Mouse (Mus musculus) liver, postnatal 0 days (tissue): ENCODE results near the gene Rnf187. TPM values are rescaled to one million over a fixed set of nuclear protein-coding genes. Genes with fewer than 3 reads are reported as not detected.
A peak's percentile ranks its signal among the peaks of the same experiment; 100 is the strongest.

ENCODE experiments used
- ATAC-seq: fragments of 200-750 bp; cut with Nextera tagmentation; 2 replicates; pipeline ENCODE4 v1.8.0; 2017; ENCODE audit warnings: mild to moderate bottlenecking, moderate library complexity
- DNase-seq: peaks from one replicate; pipeline ENCODE4 v3.0.0-alpha.2; 2016
- H3K27ac ChIP-seq: fragments of 300-500 bp; sonication (generic); 2 replicates; pipeline ENCODE4 v1.5.1; 2014; ENCODE audit warnings: antibody characterized with exemption, moderate library complexity, mild to moderate bottlenecking, low read depth
- H3K27me3 ChIP-seq: fragments of 300-500 bp; sonication (generic); 2 replicates; pipeline ENCODE4 v1.6.1; 2014; ENCODE audit warnings: low read length, control low read depth, mixed read lengths; ENCODE audit not compliant: insufficient read depth
- H3K36me3 ChIP-seq: fragments of 300-500 bp; sonication (generic); replicated peaks from 2 replicates; pipeline ENCODE4 v1.6.1; 2014; ENCODE audit warnings: mild to moderate bottlenecking, control low read depth, low read length, moderate library complexity, mixed read lengths; ENCODE audit not compliant: insufficient read depth
- H3K4me1 ChIP-seq: fragments of 300-500 bp; sonication (generic); 2 replicates; pipeline ENCODE4 v1.6.1; 2014; ENCODE audit warnings: antibody characterized with exemption, mild to moderate bottlenecking, control low read depth; ENCODE audit not compliant: insufficient read depth
- H3K4me2 ChIP-seq: fragments of 300-500 bp; sonication (generic); 2 replicates; pipeline ENCODE4 v1.6.1; 2014; ENCODE audit warnings: low read depth, mild to moderate bottlenecking, low read length, moderate library complexity, mixed read lengths
- H3K4me3 ChIP-seq: fragments of 300-500 bp; sonication (generic); 2 replicates; pipeline ENCODE4 v1.5.1; 2014; ENCODE audit warnings: low read depth, low read length
- H3K9ac ChIP-seq: fragments of 300-500 bp; sonication (generic); replicated peaks from 2 replicates; pipeline ENCODE4 v1.6.1; 2014; ENCODE audit warnings: mild to moderate bottlenecking, moderate library complexity
- H3K9me3 ChIP-seq: fragments of 300-500 bp; sonication (generic); 2 replicates; pipeline ENCODE4 v1.6.1; 2016; ENCODE audit warnings: mild to moderate bottlenecking, control low read depth, low read length, mixed read lengths
- CTCF ChIP-seq: sonication (generic); IDR thresholded peaks from 2 replicates; pipeline ENCODE4 v1.5.1; 2016; ENCODE audit warnings: antibody characterized with exemption, low read depth
- EP300 ChIP-seq: IDR thresholded peaks from 2 replicates; pipeline ENCODE4 v1.6.1; 2016; ENCODE audit warnings: antibody characterized with exemption, low read depth, mild to moderate bottlenecking
- WGBS: fragments of 180-500 bp; shearing (Covaris S2); extraction: QIAGEN DNeasy Blood & Tissue Kit; methylation state at CpG from one replicate; pipeline ENCODE4 v1.1.7; 2014; ENCODE audit not compliant: insufficient replicate concordance; 5-methylcytosine and 5-hydroxymethylcytosine counted together
- polyA plus RNA-seq: library from polyadenylated mRNA; unstranded; fragments of >200 nt; fragmentation: Nextera tagmentation; extraction: Ambion mirVana; gene quantifications from 2 replicates; pipeline ENCODE4 v1.2.1, GENCODE M21; 2015

Gene Rnf187
- polyA plus RNA-seq, 1 experiment from 2014 or later, result 85.3 TPM

DNA sequence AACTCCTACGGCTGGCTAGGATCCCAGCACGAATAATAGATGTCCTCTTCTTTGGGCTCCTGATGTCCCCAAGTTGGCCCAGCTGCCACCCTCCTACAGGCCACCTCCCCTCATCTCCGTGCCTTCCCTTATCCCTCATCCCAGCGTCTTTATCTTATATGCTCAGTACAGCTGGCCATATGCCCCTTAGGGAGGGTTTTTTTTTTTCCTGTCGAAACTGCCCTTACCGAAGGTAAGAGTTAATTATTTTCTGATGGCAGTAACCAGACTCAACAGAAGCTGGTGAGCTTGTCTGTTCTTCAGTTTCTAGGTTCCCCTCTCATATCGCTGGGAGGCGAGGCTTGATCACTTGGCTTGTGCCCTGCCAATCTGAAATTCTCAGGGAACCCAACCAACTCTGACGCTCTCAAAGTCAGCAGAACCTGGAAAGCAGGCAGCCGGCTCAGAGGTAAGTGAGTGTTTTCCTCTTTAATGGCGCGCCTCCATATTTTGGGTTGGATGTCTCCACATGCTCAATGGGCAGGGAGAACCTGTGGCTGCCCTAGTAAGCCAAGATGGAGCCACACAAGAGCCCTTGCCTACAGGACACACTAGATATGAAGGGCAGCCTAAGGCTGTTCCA, 20.9 kb downstream of the Rnf187 start, which contains the start of gene Btnl10:
TSS of gene Btnl10 (plus strand) at position 164 of the 622 bp plus-strand sequence.
- H3K4me1 ChIP-seq, result peaks cover 22% of the 10 kb centered on the region
- TF ChIP-seq EP300 (peak; percentile 94), CTCF (0 out of 2 replicates have a peak, but pooled peaks have one; percentile 3)
- peak within 1 kb of the TSS; percentile 62 for H3K4me3 ChIP-seq
- H3K4me2 ChIP-seq, result peak within 1 kb of the TSS; percentile 68
- ATAC-seq (peak; percentile 83), DNase-seq (peak; percentile 60)
- peak within 1 kb of the TSS; percentile 72 for H3K9ac ChIP-seq
- peak within 1 kb of the TSS; percentile 92 for H3K27ac ChIP-seq
- no peaks in the 10 kb centered on the region for H3K9me3 ChIP-seq
- 51% methylated on average over 12 of the region's 12 CpGs for WGBS
- peaks cover 14% of the 10 kb centered on the region for H3K36me3 ChIP-seq
- H3K27me3 ChIP-seq, result no peaks in the 10 kb centered on the region

DNA sequence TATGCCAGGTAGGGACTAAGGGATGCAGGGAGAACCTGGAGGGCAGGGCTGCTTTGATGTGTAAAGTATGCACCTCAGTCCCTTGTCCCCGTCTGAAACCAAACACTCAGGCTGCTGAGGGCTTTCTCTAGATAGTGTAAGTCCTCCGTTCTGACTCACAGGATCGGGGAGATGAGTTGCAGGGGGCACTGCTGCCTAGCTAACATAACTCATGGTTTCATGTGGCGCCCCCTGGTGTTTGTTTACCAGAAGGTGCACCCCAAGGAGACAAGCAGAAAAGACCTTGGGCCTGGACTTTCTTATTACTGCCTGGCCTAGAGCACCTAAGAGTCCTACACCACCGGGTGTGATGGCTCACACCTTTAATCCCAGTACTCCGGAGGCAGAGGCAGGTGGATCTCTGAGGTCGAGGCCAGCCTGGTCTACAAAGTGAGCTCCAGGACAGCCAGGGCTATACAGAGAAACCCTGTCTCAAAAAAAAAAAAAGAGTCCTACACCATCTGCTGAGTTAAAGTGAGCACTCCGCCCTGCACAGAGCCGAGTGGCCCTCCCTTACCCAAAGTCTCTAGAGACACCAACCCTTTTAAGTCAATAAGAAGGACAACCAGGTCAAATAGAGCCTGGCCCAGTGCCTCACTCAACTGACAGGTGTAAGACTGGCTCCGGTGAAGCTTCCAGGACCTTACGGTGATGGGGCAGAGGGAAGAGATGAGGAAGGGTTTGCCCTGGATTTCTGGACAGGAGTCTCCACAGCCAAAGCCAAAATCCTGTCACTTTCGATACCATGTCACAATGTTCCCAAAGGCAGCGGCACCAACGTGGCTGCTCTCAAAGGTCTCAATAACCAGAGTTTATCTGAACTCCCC, 21.6 kb downstream of the Rnf187 start:
- H3K27ac ChIP-seq, result peak overlapping the region; percentile 92
- H3K4me3 ChIP-seq, result peak overlapping the region; percentile 62
- H3K9ac ChIP-seq, result peak overlapping the region; percentile 72
- H3K4me2 ChIP-seq, result peak overlapping the region; percentile 68
- 35% methylated on average over 14 of the region's 14 CpGs for WGBS
- peaks cover 7% of the 10 kb centered on the region; the same call in 1 of the 2 replicates for H3K36me3 ChIP-seq
- H3K27me3 ChIP-seq, result no peaks in the 10 kb centered on the region
- ATAC-seq (peak; percentile 62), DNase-seq (peak; percentile 88)
- no peaks in the 10 kb centered on the region for H3K9me3 ChIP-seq
- TF ChIP-seq CTCF, result peak; percentile 89
- no peak; the same call in 1 of the 2 replicates for TF ChIP-seq EP300
- peaks cover 25% of the 10 kb centered on the region for H3K4me1 ChIP-seq

DNA sequence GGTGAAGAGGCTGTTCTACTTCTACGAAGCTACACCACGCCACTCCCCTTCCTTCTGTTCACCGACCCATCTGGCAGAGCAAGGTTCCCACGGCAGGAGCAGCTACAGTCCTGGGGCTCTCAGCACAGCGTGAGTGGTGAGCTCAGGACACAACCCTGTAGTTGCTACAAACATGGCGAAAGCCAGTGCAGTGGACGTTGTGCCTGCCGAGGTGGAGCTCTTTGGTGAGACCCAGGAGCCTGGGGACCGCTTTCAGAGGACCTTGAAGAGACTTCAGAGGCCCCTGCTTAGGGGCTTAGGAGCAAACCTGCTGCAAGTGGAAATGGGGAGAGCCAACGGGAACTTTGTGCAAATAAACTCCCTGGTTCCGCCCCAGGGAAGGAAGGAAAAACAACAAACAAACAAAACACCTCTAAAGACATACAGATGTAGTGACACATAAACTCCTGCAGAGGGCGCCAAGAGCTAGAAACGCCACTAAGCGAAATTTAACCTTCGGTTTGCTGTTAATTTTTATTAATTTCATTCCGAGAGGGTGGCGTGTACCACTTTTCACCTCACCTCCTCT, 24.2 kb downstream of the Rnf187 start:
- H3K9ac ChIP-seq, result peak overlapping the region; percentile 68
- no peaks in the 10 kb centered on the region for H3K27me3 ChIP-seq
- peak; percentile 59 for DNase-seq
- H3K4me1 ChIP-seq, result peaks cover 25% of the 10 kb centered on the region
- WGBS, result 6% methylated on average over 17 of the region's 17 CpGs
- peak overlapping the region; percentile 84 for H3K4me2 ChIP-seq
- peak; percentile 43 for ATAC-seq
- TF ChIP-seq CTCF (peak; percentile 85), EP300 (no peak; the same call in 1 of the 2 replicates)
- no peaks in the 10 kb centered on the region for H3K36me3 ChIP-seq
- H3K9me3 ChIP-seq, result no peaks in the 10 kb centered on the region
- peak overlapping the region; percentile 83 for H3K27ac ChIP-seq
- peak overlapping the region; percentile 43 for H3K4me3 ChIP-seq

DNA sequence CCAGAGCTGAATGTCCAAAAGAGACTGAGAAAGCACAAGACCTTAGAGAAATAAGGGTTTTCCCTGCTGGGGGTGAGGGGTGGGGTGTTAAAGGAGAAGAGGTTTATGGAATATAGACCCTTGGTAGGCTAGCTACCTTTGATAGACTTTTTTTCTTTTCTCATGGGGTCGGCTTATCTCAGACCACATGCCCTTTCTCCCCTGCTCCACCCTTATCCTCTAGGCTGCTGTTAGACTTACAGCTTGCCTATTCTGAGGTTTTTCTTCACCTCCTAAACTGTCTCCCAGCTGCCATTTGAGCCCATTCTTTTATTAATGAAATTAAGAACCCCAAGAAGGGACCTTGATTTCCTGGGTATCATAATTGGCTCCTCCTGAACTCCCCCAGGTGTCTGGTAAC, 24.9 kb downstream of the Rnf187 start:
- DNase-seq, result no peak
- ATAC-seq, result peak; percentile 59
- WGBS, result 36% methylated on average over 1 of the region's 1 CpGs
- H3K9me3 ChIP-seq, result no peaks in the 10 kb centered on the region
- H3K4me3 ChIP-seq, result peak overlapping the region; percentile 43
- no peaks in the 10 kb centered on the region for H3K36me3 ChIP-seq
- H3K4me2 ChIP-seq, result peak overlapping the region; percentile 84
- TF ChIP-seq CTCF (no peak), EP300 (peak; percentile 65; the same call in 1 of the 2 replicates)
- no peaks in the 10 kb centered on the region for H3K27me3 ChIP-seq
- H3K9ac ChIP-seq, result peak overlapping the region; percentile 68
- peaks cover 25% of the 10 kb centered on the region for H3K4me1 ChIP-seq
- peak overlapping the region; percentile 83 for H3K27ac ChIP-seq

DNA sequence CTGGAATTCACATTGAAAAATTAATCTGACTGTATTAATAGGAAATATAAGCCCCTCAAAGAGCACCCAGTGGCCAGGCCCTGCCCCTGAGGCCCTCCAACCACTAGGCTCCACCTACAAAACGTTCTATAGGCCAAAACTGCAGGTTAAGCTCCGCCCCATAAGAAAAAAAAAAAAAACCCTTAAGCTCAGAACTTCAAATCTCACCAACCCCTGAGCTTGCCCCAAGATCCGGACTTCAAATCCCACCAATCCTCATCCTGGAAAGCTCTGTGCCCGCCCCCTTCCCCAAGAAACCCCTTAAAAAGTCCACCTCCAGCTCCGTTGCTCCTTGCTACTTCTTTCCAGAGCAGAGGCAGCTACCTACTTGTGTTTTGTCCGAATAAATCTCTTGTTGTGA, 33.9 kb downstream of the Rnf187 start:
- ATAC-seq (no peak), DNase-seq (no peak)
- Histone ChIP-seq H3K36me3 (peaks cover 17% of the 10 kb centered on the region), H3K9ac (no peak overlapping the region; the same call in 1 of the 2 replicates), H3K27me3 (no peaks in the 10 kb centered on the region), H3K4me3 (peak overlapping the region; percentile 67), H3K4me1 (peaks cover 25% of the 10 kb centered on the region), H3K4me2 (peak overlapping the region; percentile 87), H3K27ac (peak overlapping the region; percentile 96), H3K9me3 (no peaks in the 10 kb centered on the region)
- WGBS, result 57% methylated on average over 6 of the region's 6 CpGs
- TF ChIP-seq CTCF, result no peak
- TF ChIP-seq EP300, result no peak

DNA sequence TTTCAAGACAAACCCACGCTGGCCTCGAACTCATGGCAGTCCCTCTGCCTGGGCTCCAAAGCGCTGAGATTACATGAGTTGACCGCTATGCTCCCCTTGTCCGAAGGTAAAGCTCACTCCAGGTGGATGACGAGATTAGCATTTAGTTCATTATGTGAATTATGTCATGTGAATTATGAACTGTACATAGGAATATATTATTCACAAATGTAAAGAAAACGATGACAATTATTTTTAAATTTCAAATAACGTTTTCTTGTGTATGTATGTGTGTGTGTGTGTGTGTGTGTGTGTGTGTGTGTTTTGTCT, 34.4 kb downstream of the Rnf187 start:
- peak overlapping the region; percentile 87 for H3K4me2 ChIP-seq
- DNase-seq, result no peak
- peak overlapping the region; percentile 67 for H3K4me3 ChIP-seq
- TF ChIP-seq CTCF (no peak), EP300 (no peak)
- H3K9me3 ChIP-seq, result no peaks in the 10 kb centered on the region
- H3K27me3 ChIP-seq, result no peaks in the 10 kb centered on the region
- under 1% methylated on average over 8 of the region's 8 CpGs for WGBS
- peak overlapping the region; percentile 96 for H3K27ac ChIP-seq
- peaks cover 25% of the 10 kb centered on the region for H3K4me1 ChIP-seq
- peak; percentile 16; the same call in 1 of the 2 replicates for ATAC-seq
- peaks cover 19% of the 10 kb centered on the region for H3K36me3 ChIP-seq
- H3K9ac ChIP-seq, result peak overlapping the region; percentile 88
